Mouse (Mus musculus) heart, postnatal 25 days (tissue): ENCODE measurements around the gene Zfp36l1. TPM values are rescaled to one million over a fixed set of nuclear protein-coding genes. Genes with fewer than 3 reads are reported as not detected.

Experiments used
- DNase-seq: peaks from one replicate; pipeline ENCODE4 v3.0.0; 2022; ENCODE audit warnings: low spot score
- intact Hi-C: fragments of 180-260 bp; cut with DNase I; formaldehyde crosslinking; loops from one replicate; pipeline ENCODE4 v1.15.1; 2025
- total RNA-seq, 2 experiments: library from RNA; stranded (reverse); gene quantifications; 2 replicates each; pipeline ENCODE4 v1.2.3; 2021

Gene Zfp36l1
- total RNA-seq, 2 experiments from 2014 or later, result 96.9 to 110 TPM

GRCm38 (mm10) chr12:80112071-80112660 is 647 bp downstream of the Zfp36l1 start:
- intact Hi-C loops, result loop anchor here (5.0 kb wide), 6 partner anchors 145 to 435 kb away; no protein-coding TSS in a partner anchor
- no peak for DNase-seq

GRCm38 (mm10) chr12:80111131-80112070 is 1.4 kb downstream of the Zfp36l1 start:
- intact Hi-C loops, result loop anchor here (2.0 to 5.0 kb wide), 8 partner anchors 27 to 499 kb away; no protein-coding TSS in a partner anchor
- DNase-seq, result no peak

GRCm38 (mm10) chr12:80110546-80110870 is 2.3 kb downstream of the Zfp36l1 start:
- no peak for DNase-seq
- intact Hi-C loops, result loop anchor here (2.0 to 5.0 kb wide), 8 partner anchors 26 to 498 kb away; no protein-coding TSS in a partner anchor

- intact Hi-C loops, result loop anchor here (2.0 to 5.0 kb wide), 10 partner anchors 25 to 497 kb away; no protein-coding TSS in a partner anchor
- DNase-seq, result no peak
These were observed 2.9 kb downstream of the Zfp36l1 start for GRCm38 (mm10) chr12:80109753-80110545.

GRCm38 (mm10) chr12:80108896-80109668 is 3.7 kb downstream of the Zfp36l1 start:
- DNase-seq, result peak; percentile 54
- intact Hi-C loops, result loop anchor here (5.0 kb wide), 2 partner anchors 47 to 317 kb away; no protein-coding TSS in a partner anchor

GRCm38 (mm10) chr12:80106896-80107667 is 5.7 kb downstream of the Zfp36l1 start:
- no peak for DNase-seq
- intact Hi-C loops, result loop anchor here (5.0 kb wide), 2 partner anchors 45 to 315 kb away; no protein-coding TSS in a partner anchor

GRCm38 (mm10) chr12:80106138-80106895 is 6.5 kb downstream of the Zfp36l1 start:
- intact Hi-C loops, result loop anchor here (5.0 kb wide), 2 partner anchors 44 to 314 kb away; no protein-coding TSS in a partner anchor
- DNase-seq, result no peak

- no peak for DNase-seq
- intact Hi-C loops, result no loop called here
These were observed 9.3 kb downstream of the Zfp36l1 start for GRCm38 (mm10) chr12:80103521-80103973.

GRCm38 (mm10) chr12:80103089-80103488 is 9.7 kb downstream of the Zfp36l1 start:
- no peak for DNase-seq
- intact Hi-C loops, result no loop called here

- DNase-seq, result no peak
- intact Hi-C loops, result no loop called here
These were observed 14.0 kb downstream of the Zfp36l1 start for GRCm38 (mm10) chr12:80098825-80099224.

- intact Hi-C loops, result no loop called here
- DNase-seq, result no peak
These were observed 16.1 kb downstream of the Zfp36l1 start for GRCm38 (mm10) chr12:80096734-80097133.

- no peak for DNase-seq
- intact Hi-C loops, result no loop called here
These were observed 20.0 kb downstream of the Zfp36l1 start for GRCm38 (mm10) chr12:80092787-80093186.

- no peak for DNase-seq
- intact Hi-C loops, result no loop called here
These were observed 21.7 kb downstream of the Zfp36l1 start for GRCm38 (mm10) chr12:80091080-80091479.

GRCm38 (mm10) chr12:80090529-80090928 is 22.3 kb downstream of the Zfp36l1 start:
- intact Hi-C loops, result no loop called here
- no peak for DNase-seq

- intact Hi-C loops, result no loop called here
- DNase-seq, result no peak
These were observed 24.7 kb downstream of the Zfp36l1 start for GRCm38 (mm10) chr12:80088143-80088542.

- no peak for DNase-seq
- intact Hi-C loops, result loop anchor here (2.0 kb wide), 1 partner anchor 26 kb away; no protein-coding TSS in a partner anchor
These were observed 28.2 kb downstream of the Zfp36l1 start for GRCm38 (mm10) chr12:80084446-80085112.

GRCm38 (mm10) chr12:80083937-80084336 is 28.9 kb downstream of the Zfp36l1 start:
- peak; percentile 80 for DNase-seq
- intact Hi-C loops, result loop anchor here (2.0 kb wide), 2 partner anchors 17 to 27 kb away; no protein-coding TSS in a partner anchor
